Mouse (Mus musculus): ENCODE results near the gene Wdr18. TPM values are rescaled to one million over a fixed set of nuclear protein-coding genes. Genes with fewer than 3 reads are reported as not detected.

Gene Wdr18
- polyA plus RNA-seq, 1 experiment from 2014 or later = 167 TPM

- Histone ChIP-seq H3K27me3 (ENCODE audit: poor library complexity, severe bottlenecking) (peaks cover 53% of the 10 kb centered on the region), H3K4me3 (peak overlapping the region; percentile 80), H3K4me1 (peaks cover 69% of the 10 kb centered on the region), H3K27ac (peak overlapping the region; percentile 87), H3K9me3 (peaks cover 12% of the 10 kb centered on the region; the same call in 1 of the 2 replicates), H3K36me3 (replicated peaks) (peaks cover 19% of the 10 kb centered on the region)
- DNase-seq (ENCODE audit: extremely low spot score, low spot score) = peak; percentile 79
- WGBS = 6% methylated on average over 11 of the region's 11 CpGs
Measured at GRCm38 (mm10) chr10:79986963-79987362, 27.0 kb downstream of the Wdr18 start.

- Histone ChIP-seq H3K27me3 (ENCODE audit: poor library complexity, severe bottlenecking) (peaks cover 53% of the 10 kb centered on the region), H3K9me3 (peaks cover 14% of the 10 kb centered on the region; the same call in 1 of the 2 replicates), H3K27ac (peak overlapping the region; percentile 87), H3K36me3 (replicated peaks) (peaks cover 23% of the 10 kb centered on the region), H3K4me1 (peaks cover 61% of the 10 kb centered on the region), H3K4me3 (peak overlapping the region; percentile 80)
- 11% methylated on average over 27 of the region's 27 CpGs for whole genome bisulfite sequencing
- DNase-seq (ENCODE audit: extremely low spot score, low spot score) = no peak
Measured at GRCm38 (mm10) chr10:79987771-79988505, 28.0 kb downstream of the Wdr18 start.

- H3K4me1 ChIP-seq = peaks cover 54% of the 10 kb centered on the region
- peak within 1 kb of the TSS; percentile 87 for H3K27ac ChIP-seq
- under 1% methylated on average over 59 of the region's 59 CpGs for WGBS
Measured at GRCm38 (mm10) chr10:79988506-79989271, 28.7 kb downstream of the Wdr18 start, which contains the start of gene Cnn2. TSS of gene Cnn2 (plus strand) at chr10:79988584.

GRCm38 (mm10) chr10:79989272-79989786 lies 29.4 kb downstream of the Wdr18 start:
- H3K36me3 ChIP-seq (replicated peaks) = peaks cover 36% of the 10 kb centered on the region
- peaks cover 14% of the 10 kb centered on the region; the same call in 1 of the 2 replicates for H3K9me3 ChIP-seq
- peak overlapping the region; percentile 87 for H3K27ac ChIP-seq
- H3K27me3 ChIP-seq (ENCODE audit: poor library complexity, severe bottlenecking) = peaks cover 53% of the 10 kb centered on the region
- peak overlapping the region; percentile 80 for H3K4me3 ChIP-seq
- peaks cover 51% of the 10 kb centered on the region for H3K4me1 ChIP-seq
- WGBS = 30% methylated on average over 8 of the region's 8 CpGs
- no peak for DNase-seq (ENCODE audit: extremely low spot score, low spot score)

More at GRCm38 (mm10) chr10:79988506-79989271, 28.7 kb downstream of the Wdr18 start, which contains the start of gene Cnn2:
- Histone ChIP-seq H3K4me3 (peak within 1 kb of the TSS; percentile 80), H3K27me3 (ENCODE audit: poor library complexity, severe bottlenecking) (peaks cover 53% of the 10 kb centered on the region), H3K9me3 (peaks cover 14% of the 10 kb centered on the region; the same call in 1 of the 2 replicates), H3K36me3 (replicated peaks) (peaks cover 31% of the 10 kb centered on the region)
- DNase-seq (ENCODE audit: extremely low spot score, low spot score) = peak; percentile 53

- Histone ChIP-seq H3K4me1 (peaks cover 48% of the 10 kb centered on the region), H3K9me3 (peaks cover 14% of the 10 kb centered on the region; the same call in 1 of the 2 replicates), H3K27me3 (ENCODE audit: poor library complexity, severe bottlenecking) (peaks cover 53% of the 10 kb centered on the region), H3K27ac (peak overlapping the region; percentile 87), H3K36me3 (replicated peaks) (peaks cover 41% of the 10 kb centered on the region), H3K4me3 (peak overlapping the region; percentile 80)
- 6% methylated on average over 15 of the region's 15 CpGs for WGBS
- DNase-seq (ENCODE audit: extremely low spot score, low spot score) = peak; percentile 35
Measured at GRCm38 (mm10) chr10:79989870-79990269, 29.9 kb downstream of the Wdr18 start.

- peaks cover 46% of the 10 kb centered on the region for H3K4me1 ChIP-seq
- peak overlapping the region; percentile 19; the same call in 1 of the 2 replicates for H3K4me3 ChIP-seq
- no peak for DNase-seq (ENCODE audit: extremely low spot score, low spot score)
- H3K36me3 ChIP-seq (replicated peaks) = peaks cover 44% of the 10 kb centered on the region
- peaks cover 53% of the 10 kb centered on the region for H3K27me3 ChIP-seq (ENCODE audit: poor library complexity, severe bottlenecking)
- peaks cover 14% of the 10 kb centered on the region; the same call in 1 of the 2 replicates for H3K9me3 ChIP-seq
- 54% methylated on average over 12 of the region's 12 CpGs for WGBS
- no peak overlapping the region for H3K27ac ChIP-seq
Measured at GRCm38 (mm10) chr10:79991099-79991498, 31.1 kb downstream of the Wdr18 start.

- Histone ChIP-seq H3K4me3 (0 out of 2 replicates have a peak overlapping the region, but pooled peaks have one; percentile 14), H3K9me3 (peaks cover 14% of the 10 kb centered on the region; the same call in 1 of the 2 replicates), H3K27me3 (ENCODE audit: poor library complexity, severe bottlenecking) (peaks cover 49% of the 10 kb centered on the region), H3K36me3 (replicated peaks) (peaks cover 44% of the 10 kb centered on the region), H3K4me1 (peaks cover 46% of the 10 kb centered on the region), H3K27ac (no peak overlapping the region)
- WGBS = 86% methylated on average over 6 of the region's 6 CpGs
- no peak for DNase-seq (ENCODE audit: extremely low spot score, low spot score)
Measured at GRCm38 (mm10) chr10:79991548-79991947, 31.6 kb downstream of the Wdr18 start.

- peaks cover 35% of the 10 kb centered on the region for H3K4me1 ChIP-seq
- no peak overlapping the region for H3K27ac ChIP-seq
- 92% methylated on average over 16 of the region's 16 CpGs for WGBS
- no peak for DNase-seq (ENCODE audit: extremely low spot score, low spot score)
- peaks cover 44% of the 10 kb centered on the region for H3K36me3 ChIP-seq (replicated peaks)
- no peak overlapping the region for H3K4me3 ChIP-seq
- peaks cover 14% of the 10 kb centered on the region; the same call in 1 of the 2 replicates for H3K9me3 ChIP-seq
- peaks cover 40% of the 10 kb centered on the region for H3K27me3 ChIP-seq (ENCODE audit: poor library complexity, severe bottlenecking)
Measured at GRCm38 (mm10) chr10:79994397-79995115, 34.6 kb downstream of the Wdr18 start.

GRCm38 (mm10) chr10:79995636-79996035 lies 35.7 kb downstream of the Wdr18 start:
- H3K36me3 ChIP-seq (replicated peaks) = peaks cover 44% of the 10 kb centered on the region
- peaks cover 14% of the 10 kb centered on the region; the same call in 1 of the 2 replicates for H3K9me3 ChIP-seq
- peaks cover 40% of the 10 kb centered on the region for H3K27me3 ChIP-seq (ENCODE audit: poor library complexity, severe bottlenecking)
- DNase-seq (ENCODE audit: extremely low spot score, low spot score) = no peak
- WGBS = 93% methylated on average over 1 of the region's 1 CpGs
- H3K27ac ChIP-seq = peak overlapping the region; percentile 79; the same call in 1 of the 2 replicates
- H3K4me1 ChIP-seq = peaks cover 28% of the 10 kb centered on the region
- H3K4me3 ChIP-seq = peak overlapping the region; percentile 65; the same call in 1 of the 2 replicates

- peaks cover 7% of the 10 kb centered on the region; the same call in 1 of the 2 replicates for H3K9me3 ChIP-seq
- peak; percentile 95 for DNase-seq (ENCODE audit: extremely low spot score, low spot score)
- H3K27me3 ChIP-seq (ENCODE audit: poor library complexity, severe bottlenecking) = peaks cover 41% of the 10 kb centered on the region
- H3K4me3 ChIP-seq = peak within 1 kb of the TSS; percentile 65
- peaks cover 36% of the 10 kb centered on the region for H3K36me3 ChIP-seq (replicated peaks)
- H3K4me1 ChIP-seq = peaks cover 28% of the 10 kb centered on the region
- under 1% methylated on average over 34 of the region's 34 CpGs for WGBS
- H3K27ac ChIP-seq = peak within 1 kb of the TSS; percentile 79
Measured at GRCm38 (mm10) chr10:79996272-79997033, 36.5 kb downstream of the Wdr18 start, which contains the start of gene Abca7. TSS of gene Abca7 (plus strand) at chr10:79996494.

GRCm38 (mm10) chr10:79997034-79997760 lies 37.2 kb downstream of the Wdr18 start:
- H3K36me3 ChIP-seq (replicated peaks) = peaks cover 28% of the 10 kb centered on the region
- H3K27ac ChIP-seq = peak overlapping the region; percentile 79
- under 1% methylated on average over 35 of the region's 35 CpGs for WGBS
- peaks cover 32% of the 10 kb centered on the region for H3K4me1 ChIP-seq
- DNase-seq (ENCODE audit: extremely low spot score, low spot score) = peak; percentile 92
- peaks cover 48% of the 10 kb centered on the region for H3K27me3 ChIP-seq (ENCODE audit: poor library complexity, severe bottlenecking)
- H3K4me3 ChIP-seq = peak overlapping the region; percentile 65
- H3K9me3 ChIP-seq = 0 out of 2 replicates have a peak, but pooled peaks cover under 1% of the 10 kb centered on the region

All from forebrain, embryonic 10.5 days (tissue).